Mouse (Mus musculus) lung, embryonic 14.5 days (tissue): Measurements from ENCODE around the gene Parp16. TPM values are rescaled to one million over a fixed set of nuclear protein-coding genes. Genes with fewer than 3 reads are reported as not detected.

Source experiments
- ATAC-seq: fragments of 200-750 bp; cut with Nextera tagmentation; 2 replicates; pipeline ENCODE4 v1.8.0; 2017; ENCODE audit warnings: mild to moderate bottlenecking, moderate TSS enrichment, moderate library complexity; ENCODE audit not compliant: insufficient read depth
- DNase-seq: peaks from one replicate; pipeline ENCODE4 v3.0.0-alpha.2; 2015
- H3K27ac ChIP-seq: fragments of 300-500 bp; sonication (generic); 2 replicates; pipeline ENCODE4 v1.5.1; 2014; ENCODE audit warnings: low read depth, mild to moderate bottlenecking, moderate library complexity
- H3K27me3 ChIP-seq: fragments of 300-500 bp; sonication (generic); 2 replicates; pipeline ENCODE4 v1.6.1; 2014; ENCODE audit warnings: low read length, control low read depth; ENCODE audit not compliant: insufficient read depth
- H3K36me3 ChIP-seq: fragments of 300-500 bp; sonication (generic); 2 replicates; pipeline ENCODE4 v1.6.1; 2014; ENCODE audit warnings: control low read depth; ENCODE audit not compliant: insufficient read depth
- H3K4me1 ChIP-seq: fragments of 300-500 bp; sonication (generic); 2 replicates; pipeline ENCODE4 v1.6.1; 2014; ENCODE audit warnings: antibody characterized with exemption, control low read depth; ENCODE audit not compliant: insufficient read depth
- H3K4me2 ChIP-seq: fragments of 300-500 bp; sonication (generic); 2 replicates; pipeline ENCODE4 v1.6.1; 2014; ENCODE audit warnings: mild to moderate bottlenecking
- H3K4me3 ChIP-seq: fragments of 300-500 bp; sonication (generic); 2 replicates; pipeline ENCODE4 v1.5.1; 2014; ENCODE audit warnings: low read depth, low read length
- H3K9ac ChIP-seq: fragments of 300-500 bp; sonication (generic); 2 replicates; pipeline ENCODE4 v1.6.1; 2014
- H3K9me3 ChIP-seq: fragments of 300-500 bp; sonication (generic); 2 replicates; pipeline ENCODE4 v1.6.1; 2016; ENCODE audit warnings: low read depth, low read length, control low read depth
- CTCF ChIP-seq: IDR thresholded peaks from 2 replicates; pipeline ENCODE4 v1.5.1; 2016; ENCODE audit warnings: antibody characterized with exemption, low read depth
- WGBS: fragments of 180-500 bp; shearing (Covaris S2); extraction: QIAGEN DNeasy Blood & Tissue Kit; methylation state at CpG from one replicate; pipeline ENCODE4 v1.1.7; 2014; 5-methylcytosine and 5-hydroxymethylcytosine counted together
- polyA plus RNA-seq: library from polyadenylated mRNA; unstranded; fragments of >200 nt; fragmentation: Nextera tagmentation; extraction: Ambion mirVana; gene quantifications from 2 replicates; pipeline ENCODE4 v1.2.1, GENCODE M21; 2014

Gene Parp16
- polyA plus RNA-seq, 1 experiment from 2014 or later: 5.3 TPM

GRCm38 (mm10) chr9:65243249-65243648, 48.1 kb downstream of the Parp16 start:
- no peaks in the 10 kb centered on the region for H3K36me3 ChIP-seq
- 0 out of 2 replicates have a peak, but pooled peaks cover 2% of the 10 kb centered on the region for H3K4me1 ChIP-seq
- H3K4me3 ChIP-seq: no peak overlapping the region
- WGBS: 30% methylated on average over 4 of the region's 4 CpGs
- no peak overlapping the region for H3K9ac ChIP-seq
- no peaks in the 10 kb centered on the region for H3K9me3 ChIP-seq
- no peak for TF ChIP-seq CTCF
- DNase-seq (peak; percentile 68), ATAC-seq (peak; percentile 57)
- H3K27me3 ChIP-seq: no peaks in the 10 kb centered on the region
- 0 out of 2 replicates have a peak overlapping the region, but pooled peaks have one; percentile 43 for H3K27ac ChIP-seq
- no peak overlapping the region for H3K4me2 ChIP-seq

- Histone ChIP-seq H3K27ac (no peak overlapping the region), H3K9ac (no peak overlapping the region), H3K27me3 (no peaks in the 10 kb centered on the region), H3K9me3 (no peaks in the 10 kb centered on the region), H3K4me3 (no peak overlapping the region), H3K4me2 (no peak overlapping the region), H3K36me3 (no peaks in the 10 kb centered on the region), H3K4me1 (no peaks in the 10 kb centered on the region)
- no peak for TF ChIP-seq CTCF
- ATAC-seq (no peak), DNase-seq (peak; percentile 43)
- 35% methylated on average over 9 of the region's 9 CpGs for WGBS
Measured at GRCm38 (mm10) chr9:65244036-65244806, 49.1 kb downstream of the Parp16 start.

GRCm38 (mm10) chr9:65247502-65248376, 52.6 kb downstream of the Parp16 start:
- WGBS: 62% methylated on average over 16 of the region's 16 CpGs

GRCm38 (mm10) chr9:65248377-65248690, 53.2 kb downstream of the Parp16 start:
- Histone ChIP-seq H3K36me3 (no peaks in the 10 kb centered on the region), H3K27me3 (no peaks in the 10 kb centered on the region), H3K9me3 (no peaks in the 10 kb centered on the region), H3K4me1 (no peaks in the 10 kb centered on the region), H3K9ac (no peak overlapping the region), H3K4me3 (no peak overlapping the region), H3K4me2 (no peak overlapping the region), H3K27ac (no peak overlapping the region)
- ATAC-seq: no peak
- TF ChIP-seq CTCF: no peak
- 77% methylated on average over 5 of the region's 5 CpGs for WGBS
- peak; percentile 28 for DNase-seq

More at GRCm38 (mm10) chr9:65247502-65248376, 52.6 kb downstream of the Parp16 start:
- Histone ChIP-seq H3K9me3 (no peaks in the 10 kb centered on the region), H3K4me1 (no peaks in the 10 kb centered on the region), H3K4me2 (no peak overlapping the region), H3K4me3 (no peak overlapping the region), H3K27ac (no peak overlapping the region), H3K27me3 (no peaks in the 10 kb centered on the region), H3K36me3 (no peaks in the 10 kb centered on the region), H3K9ac (no peak overlapping the region)
- no peak for TF ChIP-seq CTCF
- ATAC-seq: peak; percentile 23; the same call in 1 of the 2 replicates
- DNase-seq: peak; percentile 33

- ATAC-seq (no peak), DNase-seq (no peak)
- no peak overlapping the region for H3K4me3 ChIP-seq
- no peaks in the 10 kb centered on the region for H3K9me3 ChIP-seq
- no peak overlapping the region for H3K4me2 ChIP-seq
- no peaks in the 10 kb centered on the region for H3K36me3 ChIP-seq
- no peak for TF ChIP-seq CTCF
- no peaks in the 10 kb centered on the region for H3K27me3 ChIP-seq
- WGBS: 58% methylated on average over 3 of the region's 3 CpGs
- H3K4me1 ChIP-seq: no peaks in the 10 kb centered on the region
- H3K27ac ChIP-seq: no peak overlapping the region
- no peak overlapping the region for H3K9ac ChIP-seq
Measured at GRCm38 (mm10) chr9:65252026-65252425, 56.9 kb downstream of the Parp16 start.

GRCm38 (mm10) chr9:65255906-65256600, 60.9 kb downstream of the Parp16 start:
- no peak for TF ChIP-seq CTCF
- WGBS: 75% methylated on average over 11 of the region's 11 CpGs
- Histone ChIP-seq H3K4me3 (no peak overlapping the region), H3K9me3 (no peaks in the 10 kb centered on the region), H3K27ac (no peak overlapping the region), H3K9ac (no peak overlapping the region), H3K4me1 (no peaks in the 10 kb centered on the region), H3K4me2 (no peak overlapping the region), H3K27me3 (no peaks in the 10 kb centered on the region), H3K36me3 (no peaks in the 10 kb centered on the region)
- ATAC-seq: no peak
- no peak for DNase-seq
